Mouse (Mus musculus) lung, adult 2 months (tissue): Measurements from ENCODE around the gene Galnt6. TPM values are rescaled to one million over a fixed set of nuclear protein-coding genes. Genes with fewer than 3 reads are reported as not detected.

Experiments
- DNase-seq: peaks from one replicate; pipeline ENCODE4 v3.0.0; 2022
- H3K4me1 ChIP-seq: fragments of 200-500 bp; 2 replicates; pipeline ENCODE4 v1.6.1; 2011; ENCODE audit warnings: low read length; ENCODE audit not compliant: control insufficient read depth, insufficient read depth
- H3K4me3 ChIP-seq: fragments of 200-500 bp; replicated peaks from 2 replicates; pipeline ENCODE3; 2011; ENCODE audit warnings: low read depth, mild to moderate bottlenecking, control low read depth, low read length; ENCODE audit errors: extremely low read depth
- CTCF ChIP-seq: fragments of 200-500 bp; IDR thresholded peaks from 2 replicates; pipeline ENCODE4 v1.5.1; 2011; ENCODE audit warnings: mild to moderate bottlenecking, low read length, control low read depth; ENCODE audit not compliant: insufficient read depth
- POLR2A ChIP-seq: fragments of 200-500 bp; IDR thresholded peaks from 2 replicates; pipeline ENCODE4 v1.6.1; 2011; ENCODE audit warnings: low read depth, mild to moderate bottlenecking, control low read depth, low read length, borderline replicate concordance; ENCODE audit errors: extremely low read depth
- WGBS: fragments of 180-500 bp; shearing (Covaris S2); methylation state at CpG from one replicate; pipeline ENCODE4 v1.1.7; 2018; 5-methylcytosine and 5-hydroxymethylcytosine counted together
- polyA plus RNA-seq: library from polyadenylated mRNA; depleted of rRNA; stranded (reverse); fragments of >200 nt; gene quantifications from 2 replicates; pipeline ENCODE4 v1.2.3, GENCODE M21; 2012

Gene Galnt6
- polyA plus RNA-seq, 1 experiment, result 4.0 TPM

DNA sequence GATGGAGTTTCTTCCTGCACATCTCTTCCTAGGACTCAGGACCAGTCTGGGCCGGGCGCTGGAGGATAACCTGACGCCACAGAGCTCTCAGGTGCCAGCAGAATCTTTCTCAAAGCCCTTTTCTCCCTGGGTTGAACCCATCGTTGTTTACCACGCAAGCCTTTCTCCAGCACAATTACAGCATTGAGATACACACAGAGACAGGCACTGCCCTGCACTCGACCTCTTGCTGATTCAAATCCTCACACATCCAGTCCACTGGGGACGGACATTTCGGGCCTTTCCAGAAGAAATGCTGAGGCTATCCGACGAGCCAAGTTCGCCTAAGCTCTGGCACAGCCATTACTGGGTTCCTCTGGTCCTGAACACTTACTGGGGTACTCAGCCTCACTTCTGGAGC lies 2.5 kb downstream of the Galnt6 start:
- DNase-seq, result no peak
- H3K4me1 ChIP-seq, result peaks cover 3% of the 10 kb centered on the region; the same call in 1 of the 2 replicates
- no peak overlapping the region for H3K4me3 ChIP-seq
- 81% methylated on average over 11 of the region's 11 CpGs for WGBS
- TF ChIP-seq CTCF, result no peak
- no peak for TF ChIP-seq POLR2A

DNA sequence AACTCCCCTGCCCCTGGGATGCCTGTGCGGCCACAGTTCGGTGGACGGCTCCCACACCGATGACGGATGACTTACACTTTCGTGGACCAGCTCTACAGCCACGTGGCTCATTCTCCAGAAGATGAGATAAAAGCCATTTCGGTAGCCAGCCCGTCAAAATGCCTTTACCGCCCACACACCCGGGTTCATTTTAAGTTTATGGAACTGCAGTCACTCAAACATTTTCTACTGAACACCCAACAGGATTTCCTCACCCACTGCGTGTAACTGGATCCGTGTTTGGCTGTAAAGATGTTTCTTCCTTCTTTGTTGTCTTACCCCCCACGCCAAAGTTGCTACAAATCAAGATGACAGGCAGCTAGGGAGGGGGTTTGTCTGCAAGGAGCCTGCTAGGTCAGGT lies 5.7 kb downstream of the Galnt6 start:
- TF ChIP-seq POLR2A, result no peak
- Histone ChIP-seq H3K4me1 (no peaks in the 10 kb centered on the region), H3K4me3 (no peak overlapping the region)
- DNase-seq, result no peak
- WGBS, result 40% methylated on average over 14 of the region's 14 CpGs

DNA sequence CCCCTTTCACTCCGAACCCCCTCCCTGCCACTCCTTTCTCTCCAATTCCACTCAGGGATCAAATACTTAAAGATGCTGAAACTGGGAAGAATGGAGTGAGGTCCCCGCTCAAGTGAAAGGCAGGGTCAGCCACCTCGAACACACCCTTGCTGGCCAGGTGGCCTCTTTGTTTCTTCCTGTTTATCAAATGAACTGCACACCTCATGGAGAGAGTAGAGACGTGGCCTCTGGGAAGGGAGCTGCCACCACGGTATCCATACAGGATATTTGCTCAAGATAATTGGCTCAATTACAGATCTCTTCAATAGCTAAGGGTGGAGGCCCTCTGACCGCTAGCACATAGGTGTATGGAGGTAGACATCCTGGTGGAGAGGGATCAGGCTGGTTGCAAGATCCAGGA lies 6.6 kb downstream of the Galnt6 start:
- H3K4me3 ChIP-seq, result no peak overlapping the region
- WGBS, result 52% methylated on average over 6 of the region's 6 CpGs
- TF ChIP-seq CTCF (no peak), POLR2A (no peak)
- DNase-seq, result no peak
- H3K4me1 ChIP-seq, result no peaks in the 10 kb centered on the region

DNA sequence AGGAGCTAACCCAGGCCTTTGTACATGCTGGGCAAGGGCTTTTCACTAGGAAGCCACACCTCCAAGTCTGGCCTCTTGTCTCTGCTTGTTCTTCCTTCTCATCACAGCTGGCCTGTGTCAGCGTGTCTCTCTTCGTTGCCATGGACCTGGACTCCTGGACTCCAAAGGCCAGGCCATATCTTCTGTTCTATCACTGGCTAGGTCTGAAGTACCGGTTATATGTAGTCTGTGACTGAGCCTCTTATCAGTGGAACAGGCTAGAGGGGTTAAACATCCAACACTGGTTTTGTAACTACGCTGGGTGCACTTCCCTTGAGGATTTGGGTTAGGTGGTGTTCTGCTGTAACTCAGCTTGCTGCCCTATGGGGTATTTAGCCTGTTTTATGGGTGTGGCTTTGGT lies 7.2 kb downstream of the Galnt6 start:
- no peak for TF ChIP-seq CTCF
- no peak for TF ChIP-seq POLR2A
- Histone ChIP-seq H3K4me1 (no peaks in the 10 kb centered on the region), H3K4me3 (no peak overlapping the region)
- no peak for DNase-seq
- WGBS, result 33% methylated on average over 4 of the region's 4 CpGs

DNA sequence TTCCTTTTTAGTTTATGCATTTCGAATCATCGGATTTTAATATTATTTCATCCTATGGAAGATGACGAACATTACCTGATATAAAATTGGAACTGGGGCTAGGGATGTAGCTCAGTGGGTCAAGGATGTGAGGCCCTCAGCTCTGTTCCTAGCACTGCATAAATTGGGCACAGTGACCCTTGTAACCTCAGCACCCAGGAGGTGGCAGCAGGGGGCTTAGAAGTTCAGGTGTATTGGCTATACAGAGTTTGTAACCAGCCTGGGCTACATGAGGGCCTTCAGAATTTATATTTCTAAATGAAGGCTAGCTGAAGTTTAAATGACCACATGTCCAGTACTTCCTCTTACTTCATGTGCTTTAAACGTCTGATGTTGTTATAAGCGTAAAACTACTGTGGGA lies 7.7 kb downstream of the Galnt6 start:
- TF ChIP-seq POLR2A (no peak), CTCF (no peak)
- H3K4me1 ChIP-seq, result no peaks in the 10 kb centered on the region
- no peak overlapping the region for H3K4me3 ChIP-seq
- WGBS, result 88% methylated on average over 5 of the region's 5 CpGs
- no peak for DNase-seq

DNA sequence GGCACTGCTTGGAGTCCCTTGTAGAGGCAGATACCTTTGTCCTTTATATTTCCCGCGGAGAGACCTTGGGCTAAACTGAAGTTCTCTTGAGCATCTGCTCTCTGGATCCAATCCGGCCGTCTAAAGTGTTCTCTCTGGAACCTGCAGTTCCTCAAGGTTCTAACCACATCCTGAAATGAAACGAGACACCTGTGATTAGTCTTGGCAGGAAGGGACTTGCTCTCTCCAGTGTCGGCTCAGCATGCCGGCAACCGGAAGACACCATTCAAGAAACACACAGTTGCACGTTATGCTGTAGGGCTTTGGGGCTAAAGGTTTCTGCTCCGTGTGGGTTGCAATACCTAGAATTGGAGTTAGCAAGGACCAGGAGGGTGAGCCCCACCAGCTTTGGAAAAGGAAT lies 9.1 kb downstream of the Galnt6 start:
- TF ChIP-seq CTCF (no peak), POLR2A (no peak)
- Histone ChIP-seq H3K4me3 (no peak overlapping the region), H3K4me1 (no peaks in the 10 kb centered on the region)
- DNase-seq, result no peak
- 68% methylated on average over 10 of the region's 10 CpGs for WGBS

DNA sequence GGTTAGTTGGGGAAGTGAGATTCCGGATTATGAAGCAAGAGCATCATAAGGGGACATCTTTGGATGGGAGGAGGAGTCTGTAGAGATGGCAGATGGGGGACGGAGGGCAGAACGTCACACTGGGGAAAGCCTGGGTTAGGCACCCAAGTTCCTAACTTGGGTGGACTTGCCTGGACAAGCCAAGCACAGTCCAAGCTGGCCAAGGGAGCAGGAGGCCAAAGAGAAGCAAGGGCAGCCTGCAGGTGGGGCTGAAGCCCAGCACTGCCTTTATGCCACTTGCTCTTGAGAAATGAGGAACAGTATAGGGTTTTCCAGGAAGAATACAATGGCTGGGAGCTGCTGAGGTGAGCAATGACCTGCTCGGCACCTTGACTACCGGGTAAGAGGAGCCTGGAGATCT lies 10.0 kb downstream of the Galnt6 start:
- no peaks in the 10 kb centered on the region for H3K4me1 ChIP-seq
- DNase-seq, result no peak
- WGBS, result 81% methylated on average over 5 of the region's 5 CpGs
- no peak overlapping the region for H3K4me3 ChIP-seq
- TF ChIP-seq CTCF, result no peak
- no peak for TF ChIP-seq POLR2A

DNA sequence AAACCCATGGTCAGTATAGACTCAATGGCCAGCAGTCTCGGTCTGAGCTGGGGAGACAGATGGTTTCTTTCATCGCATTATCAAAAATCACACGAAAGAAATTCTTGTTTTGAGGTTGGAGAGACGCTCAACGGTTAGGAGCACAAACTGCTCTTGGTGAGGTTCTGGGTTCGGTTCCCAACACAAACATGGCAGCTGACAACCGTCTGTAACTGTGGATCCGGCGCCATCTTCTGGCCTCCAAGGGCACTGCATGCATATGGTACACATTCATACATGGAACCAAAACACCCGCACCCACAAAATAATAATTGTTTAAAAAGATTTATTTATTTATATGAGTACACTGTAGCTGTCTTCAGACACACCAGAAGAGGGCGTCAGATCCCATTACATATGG lies 10.6 kb downstream of the Galnt6 start:
- Histone ChIP-seq H3K4me3 (no peak overlapping the region), H3K4me1 (no peaks in the 10 kb centered on the region)
- whole genome bisulfite sequencing, result 80% methylated on average over 11 of the region's 11 CpGs
- no peak for DNase-seq
- TF ChIP-seq CTCF, result peak; percentile 30; the same call in 1 of the 2 replicates
- TF ChIP-seq POLR2A, result no peak

DNA sequence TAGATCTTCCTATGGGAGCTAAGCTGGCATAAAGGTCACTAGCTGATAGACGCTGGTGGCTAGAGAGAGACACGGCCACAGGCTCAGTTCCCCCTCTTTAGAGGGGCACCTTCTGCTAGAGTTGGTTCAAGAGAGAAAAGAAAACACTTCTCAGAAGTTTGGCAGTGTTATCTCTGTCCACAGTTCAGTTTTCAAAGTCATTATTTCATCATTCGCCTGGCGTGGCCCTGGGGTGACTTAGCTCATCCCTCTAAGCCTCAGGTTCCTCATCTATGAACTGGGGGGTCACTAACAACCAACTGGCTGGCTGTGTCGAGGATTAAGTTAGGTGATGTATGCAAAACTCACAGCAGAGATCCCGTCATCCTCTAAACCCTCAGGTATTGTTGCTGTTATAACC lies 11.2 kb downstream of the Galnt6 start:
- 61% methylated on average over 6 of the region's 6 CpGs for WGBS
- TF ChIP-seq POLR2A, result no peak
- TF ChIP-seq CTCF, result no peak
- H3K4me3 ChIP-seq, result no peak overlapping the region
- H3K4me1 ChIP-seq, result no peaks in the 10 kb centered on the region
- DNase-seq, result no peak

DNA sequence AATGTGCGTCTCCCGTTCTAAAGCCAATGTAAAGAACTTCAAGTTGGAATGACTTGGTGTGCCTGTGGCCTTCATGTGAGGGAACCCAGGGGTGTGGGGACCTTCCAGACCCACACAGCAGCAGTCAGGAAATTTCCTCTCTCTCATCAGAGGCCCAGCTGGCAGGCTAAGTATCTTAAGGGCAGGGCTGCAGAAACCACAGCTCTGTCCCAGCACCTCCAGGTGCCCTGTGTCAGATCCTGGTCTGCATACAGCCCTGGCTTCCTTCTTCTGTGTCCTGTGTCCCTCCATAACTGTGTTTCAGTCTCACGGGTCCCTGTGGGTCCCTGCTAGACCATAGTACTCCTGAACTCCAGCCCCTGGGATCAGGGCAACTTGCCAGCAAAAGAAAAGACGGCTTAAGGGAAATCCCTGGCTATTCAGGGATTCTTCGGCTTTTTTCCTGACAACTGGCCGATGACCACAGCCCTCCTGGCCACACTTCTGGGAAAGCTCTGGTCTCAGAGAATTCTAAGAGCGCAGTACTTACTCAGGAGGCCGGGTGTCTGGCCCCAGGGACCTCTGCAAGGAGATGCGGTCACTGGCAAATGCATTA lies 13.7 kb downstream of the Galnt6 start:
- 68% methylated on average over 9 of the region's 9 CpGs for WGBS
- no peaks in the 10 kb centered on the region for H3K4me1 ChIP-seq
- DNase-seq, result no peak
- TF ChIP-seq CTCF (no peak), POLR2A (no peak)
- H3K4me3 ChIP-seq, result no peak overlapping the region
